Mouse (Mus musculus) lung, embryonic 14.5 days (tissue): Measurements from ENCODE around the gene Polr2m. TPM values are rescaled to one million over a fixed set of nuclear protein-coding genes. Genes with fewer than 3 reads are reported as not detected.
A peak's percentile ranks its signal among the peaks of the same experiment; 100 is the strongest.

Experiments used
- ATAC-seq: fragments of 200-750 bp; cut with Nextera tagmentation; 2 replicates; pipeline ENCODE4 v1.8.0; 2017; ENCODE audit warnings: mild to moderate bottlenecking, moderate TSS enrichment, moderate library complexity; ENCODE audit not compliant: insufficient read depth
- DNase-seq: peaks from one replicate; pipeline ENCODE4 v3.0.0-alpha.2; 2015
- H3K27ac ChIP-seq: fragments of 300-500 bp; sonication (generic); 2 replicates; pipeline ENCODE4 v1.5.1; 2014; ENCODE audit warnings: low read depth, mild to moderate bottlenecking, moderate library complexity
- H3K27me3 ChIP-seq: fragments of 300-500 bp; sonication (generic); 2 replicates; pipeline ENCODE4 v1.6.1; 2014; ENCODE audit warnings: low read length, control low read depth; ENCODE audit not compliant: insufficient read depth
- H3K36me3 ChIP-seq: fragments of 300-500 bp; sonication (generic); 2 replicates; pipeline ENCODE4 v1.6.1; 2014; ENCODE audit warnings: control low read depth; ENCODE audit not compliant: insufficient read depth
- H3K4me1 ChIP-seq: fragments of 300-500 bp; sonication (generic); 2 replicates; pipeline ENCODE4 v1.6.1; 2014; ENCODE audit warnings: antibody characterized with exemption, control low read depth; ENCODE audit not compliant: insufficient read depth
- H3K4me2 ChIP-seq: fragments of 300-500 bp; sonication (generic); 2 replicates; pipeline ENCODE4 v1.6.1; 2014; ENCODE audit warnings: mild to moderate bottlenecking
- H3K4me3 ChIP-seq: fragments of 300-500 bp; sonication (generic); 2 replicates; pipeline ENCODE4 v1.5.1; 2014; ENCODE audit warnings: low read depth, low read length
- H3K9ac ChIP-seq: fragments of 300-500 bp; sonication (generic); 2 replicates; pipeline ENCODE4 v1.6.1; 2014
- H3K9me3 ChIP-seq: fragments of 300-500 bp; sonication (generic); 2 replicates; pipeline ENCODE4 v1.6.1; 2016; ENCODE audit warnings: low read depth, low read length, control low read depth
- CTCF ChIP-seq: IDR thresholded peaks from 2 replicates; pipeline ENCODE4 v1.5.1; 2016; ENCODE audit warnings: antibody characterized with exemption, low read depth
- WGBS: fragments of 180-500 bp; shearing (Covaris S2); extraction: QIAGEN DNeasy Blood & Tissue Kit; methylation state at CpG from one replicate; pipeline ENCODE4 v1.1.7; 2014; 5-methylcytosine and 5-hydroxymethylcytosine counted together
- polyA plus RNA-seq: library from polyadenylated mRNA; unstranded; fragments of >200 nt; fragmentation: Nextera tagmentation; extraction: Ambion mirVana; gene quantifications from 2 replicates; pipeline ENCODE4 v1.2.1, GENCODE M21; 2014

Gene Polr2m
- polyA plus RNA-seq, 1 experiment from 2014 or later: 373 TPM

DNA sequence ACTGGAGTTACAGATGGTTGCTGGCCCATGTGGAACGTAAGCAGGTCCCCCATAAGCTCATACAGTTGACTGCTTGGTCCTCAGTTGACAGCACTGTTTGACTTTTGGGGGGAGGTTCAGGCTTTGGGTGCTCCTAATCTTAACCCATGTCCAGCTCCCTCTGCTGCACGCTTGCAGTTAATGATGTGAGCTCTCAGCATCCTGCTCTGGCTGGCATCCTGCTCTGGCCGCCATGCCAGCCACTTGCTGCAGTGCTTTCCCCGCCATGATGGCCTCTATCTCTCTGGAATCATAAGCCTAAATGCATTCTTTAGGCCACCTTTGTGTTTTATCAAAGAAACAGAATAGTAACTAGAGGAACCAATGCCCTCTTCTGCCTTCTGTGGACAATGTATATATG, 10.2 kb downstream of the Polr2m start:
- no peak overlapping the region for H3K4me3 ChIP-seq
- WGBS: 95% methylated on average over 4 of the region's 4 CpGs
- H3K9me3 ChIP-seq: no peaks in the 10 kb centered on the region
- no peaks in the 10 kb centered on the region for H3K27me3 ChIP-seq
- peaks cover 63% of the 10 kb centered on the region for H3K36me3 ChIP-seq
- H3K4me2 ChIP-seq: no peak overlapping the region
- H3K9ac ChIP-seq: no peak overlapping the region
- ATAC-seq (no peak), DNase-seq (no peak)
- H3K27ac ChIP-seq: no peak overlapping the region
- H3K4me1 ChIP-seq: no peaks in the 10 kb centered on the region
- TF ChIP-seq CTCF: peak; percentile 2; the same call in 1 of the 2 replicates

- DNase-seq (peak; percentile 48), ATAC-seq (no peak)
- no peak overlapping the region for H3K9ac ChIP-seq
- no peaks in the 10 kb centered on the region for H3K9me3 ChIP-seq
- WGBS: 43% methylated on average over 4 of the region's 4 CpGs
- no peaks in the 10 kb centered on the region for H3K4me1 ChIP-seq
- no peaks in the 10 kb centered on the region for H3K27me3 ChIP-seq
- H3K36me3 ChIP-seq: no peaks in the 10 kb centered on the region
- no peak overlapping the region for H3K4me2 ChIP-seq
- no peak overlapping the region for H3K4me3 ChIP-seq
- no peak for TF ChIP-seq CTCF
- H3K27ac ChIP-seq: no peak overlapping the region
These were observed 18.3 kb downstream of the Polr2m start for GRCm38 (mm10) chr9:71467434-71467833.

- peak; percentile 73 for TF ChIP-seq CTCF
These were observed 19.6 kb downstream of the Polr2m start for GRCm38 (mm10) chr9:71466111-71466510.

DNA sequence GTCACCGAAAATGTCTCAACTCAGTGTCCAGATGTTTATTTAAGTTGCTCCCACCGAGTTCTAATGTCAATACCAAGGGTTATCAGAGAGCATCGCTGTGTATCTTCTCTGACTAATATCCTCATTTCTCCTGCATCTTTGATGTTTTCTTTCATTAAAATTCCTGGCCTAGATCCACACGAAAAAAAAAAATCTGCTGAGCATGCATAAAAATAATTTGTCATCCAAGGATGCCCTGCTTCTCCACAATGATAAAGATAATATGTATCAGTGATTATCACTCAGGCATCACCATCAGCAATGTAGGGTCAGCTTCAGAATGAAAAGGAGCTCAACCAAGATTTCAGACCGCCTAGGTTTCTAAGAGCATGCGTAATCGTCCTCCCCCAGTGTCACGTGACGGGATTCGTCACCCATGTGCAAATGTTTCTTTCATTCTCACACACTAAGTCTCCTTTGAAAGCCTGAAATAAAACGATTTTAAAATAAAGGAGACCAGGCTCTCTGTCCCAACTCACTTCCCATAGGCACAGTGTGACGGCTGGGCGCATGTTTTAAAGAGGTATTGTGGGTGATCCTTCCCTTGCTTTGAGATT, 22.6 kb downstream of the Polr2m start:
- TF ChIP-seq CTCF: no peak
- DNase-seq: no peak
- H3K36me3 ChIP-seq: no peaks in the 10 kb centered on the region
- H3K4me1 ChIP-seq: no peaks in the 10 kb centered on the region
- no peaks in the 10 kb centered on the region for H3K9me3 ChIP-seq
- no peak overlapping the region for H3K4me2 ChIP-seq
- H3K4me3 ChIP-seq: no peak overlapping the region
- no peaks in the 10 kb centered on the region for H3K27me3 ChIP-seq
- ATAC-seq: no peak
- WGBS: 31% methylated on average over 13 of the region's 13 CpGs
- H3K9ac ChIP-seq: no peak overlapping the region
- no peak overlapping the region for H3K27ac ChIP-seq

More at GRCm38 (mm10) chr9:71466111-71466510, 19.6 kb downstream of the Polr2m start:
- H3K27ac ChIP-seq: no peak overlapping the region
- no peak overlapping the region for H3K4me3 ChIP-seq
- H3K36me3 ChIP-seq: no peaks in the 10 kb centered on the region
- no peaks in the 10 kb centered on the region for H3K9me3 ChIP-seq
- no peak overlapping the region for H3K4me2 ChIP-seq
- no peaks in the 10 kb centered on the region for H3K4me1 ChIP-seq
- DNase-seq (peak; percentile 74), ATAC-seq (no peak)
- H3K27me3 ChIP-seq: no peaks in the 10 kb centered on the region
- 66% methylated on average over 3 of the region's 3 CpGs for WGBS
- H3K9ac ChIP-seq: no peak overlapping the region

- H3K9ac ChIP-seq: no peak overlapping the region
- H3K9me3 ChIP-seq: no peaks in the 10 kb centered on the region
- H3K4me3 ChIP-seq: no peak overlapping the region
- H3K27me3 ChIP-seq: no peaks in the 10 kb centered on the region
- H3K36me3 ChIP-seq: no peaks in the 10 kb centered on the region
- no peak overlapping the region for H3K4me2 ChIP-seq
- no peak overlapping the region for H3K27ac ChIP-seq
- 66% methylated on average over 4 of the region's 4 CpGs for whole genome bisulfite sequencing
- H3K4me1 ChIP-seq: no peaks in the 10 kb centered on the region
- ATAC-seq: no peak
- DNase-seq: no peak
- no peak for TF ChIP-seq CTCF
These were observed 29.0 kb downstream of the Polr2m start for GRCm38 (mm10) chr9:71456738-71457137.

DNA sequence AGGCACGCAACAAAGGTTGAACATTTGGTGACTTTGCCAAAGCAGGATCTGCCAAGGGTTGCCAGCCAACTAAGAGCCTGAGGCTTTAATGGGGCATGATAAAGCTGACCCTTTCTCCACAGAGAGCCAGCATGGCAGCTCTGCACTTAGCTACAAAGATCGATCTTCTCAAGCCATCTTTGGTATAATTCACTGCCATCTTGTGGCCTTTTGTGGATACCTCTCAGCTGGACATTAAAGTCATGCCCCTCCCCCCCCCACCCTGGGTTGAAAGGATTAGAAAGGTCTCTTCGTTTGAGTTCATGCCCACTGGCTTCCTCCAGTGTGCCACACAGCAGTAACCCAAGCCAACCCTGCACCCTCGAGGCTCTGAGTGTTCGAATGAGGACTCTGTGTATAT, 31.8 kb downstream of the Polr2m start:
- no peak overlapping the region for H3K27ac ChIP-seq

DNA sequence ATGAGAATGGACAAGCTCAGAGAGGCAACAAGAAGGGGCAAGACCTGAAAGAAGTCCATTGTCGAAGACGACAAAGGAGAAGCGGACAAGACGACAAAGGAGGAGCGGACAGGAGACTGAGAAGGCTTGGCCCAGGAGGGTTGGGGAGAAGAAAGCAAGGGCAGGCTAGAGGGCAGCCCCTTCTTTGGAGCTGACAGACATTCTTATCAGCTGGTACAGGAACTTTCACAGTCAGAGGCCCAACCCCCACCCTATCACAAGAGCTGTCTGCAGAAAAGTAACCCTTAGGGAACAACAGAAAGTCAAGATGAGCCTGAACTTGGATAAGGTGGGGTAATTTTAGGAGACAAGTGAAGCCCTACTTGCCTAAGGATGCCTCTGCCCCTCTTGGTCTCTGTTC, 32.4 kb downstream of the Polr2m start:
- Histone ChIP-seq H3K27me3 (no peaks in the 10 kb centered on the region), H3K4me3 (no peak overlapping the region), H3K4me2 (no peak overlapping the region), H3K9me3 (no peaks in the 10 kb centered on the region), H3K27ac (no peak overlapping the region), H3K4me1 (no peaks in the 10 kb centered on the region), H3K9ac (no peak overlapping the region), H3K36me3 (no peaks in the 10 kb centered on the region)
- TF ChIP-seq CTCF: no peak
- DNase-seq (no peak), ATAC-seq (no peak)
- WGBS: 62% methylated on average over 5 of the region's 5 CpGs

More for the DNA sequence above, 31.8 kb downstream of the Polr2m start:
- WGBS: 51% methylated on average over 5 of the region's 5 CpGs
- DNase-seq: peak; percentile 24
- peak; percentile 19; the same call in 1 of the 2 replicates for TF ChIP-seq CTCF
- H3K4me1 ChIP-seq: no peaks in the 10 kb centered on the region
- no peaks in the 10 kb centered on the region for H3K36me3 ChIP-seq
- H3K27me3 ChIP-seq: no peaks in the 10 kb centered on the region
- no peak overlapping the region for H3K9ac ChIP-seq
- H3K9me3 ChIP-seq: no peaks in the 10 kb centered on the region
- no peak overlapping the region for H3K4me3 ChIP-seq
- no peak overlapping the region for H3K4me2 ChIP-seq
- ATAC-seq: no peak
